Mouse (Mus musculus) adrenal gland, postnatal 25 days (tissue): ENCODE data around the gene Cpxm1. TPM values are rescaled to one million over a fixed set of nuclear protein-coding genes. Genes with fewer than 3 reads are reported as not detected.
"Not testable (repeated sequence)": the region's sequence is repeated elsewhere in the genome, so short reads cannot be mapped to it uniquely, and the experiment has no call there.

Experiments
- DNase-seq: peaks from one replicate; pipeline ENCODE4 v3.0.0; 2021; ENCODE audit warnings: mixed read lengths
- total RNA-seq: library from RNA; stranded (reverse); gene quantifications from 2 replicates; pipeline ENCODE4 v1.2.3, GENCODE M21; 2021

Gene Cpxm1
- total RNA-seq, 1 experiment from 2014 or later = 4.2 TPM

DNA sequence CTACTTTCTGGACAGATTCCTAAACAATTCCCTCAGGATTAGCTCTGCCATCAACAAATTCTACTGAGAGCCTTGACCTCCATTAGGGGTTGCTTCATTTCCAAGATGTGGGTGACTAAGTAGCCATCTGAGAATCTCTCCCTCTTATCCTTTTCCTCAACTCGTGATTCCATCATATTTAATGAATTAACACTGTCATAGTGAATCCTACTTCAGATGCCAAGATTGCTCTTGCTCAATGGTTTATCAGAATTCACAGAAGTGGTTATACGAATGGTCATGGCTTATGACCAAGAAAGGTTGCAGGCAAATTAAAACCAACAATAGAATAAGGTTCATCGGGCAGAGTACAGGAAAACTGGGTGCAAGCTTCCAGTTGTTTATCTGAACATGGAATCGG, 4.5 kb upstream of the Cpxm1 start:
- DNase-seq = no peak

DNA sequence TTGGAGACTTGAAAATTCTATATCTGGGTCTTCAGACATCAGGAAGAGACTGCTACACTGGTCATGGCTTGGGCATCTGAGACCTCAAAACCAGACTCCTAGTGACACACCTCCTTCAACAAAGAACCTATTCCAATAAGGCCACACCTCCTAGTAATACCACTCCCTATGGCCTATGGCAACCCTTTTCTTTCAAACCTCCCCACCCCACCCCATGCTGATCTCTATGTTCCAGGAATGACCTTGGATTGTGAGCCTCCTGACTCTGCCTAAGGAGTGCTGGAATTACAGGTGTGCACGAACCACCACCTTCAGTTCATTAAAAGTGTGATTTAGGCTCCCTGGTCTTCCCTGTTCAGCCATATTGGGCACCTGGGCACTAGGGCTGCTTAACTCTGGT, 2.7 kb upstream of the Cpxm1 start:
- no peak for DNase-seq

GRCm38 (mm10) chr2:130398091-130398490, 717 bp upstream of the Cpxm1 start:
- no peak for DNase-seq

DNA sequence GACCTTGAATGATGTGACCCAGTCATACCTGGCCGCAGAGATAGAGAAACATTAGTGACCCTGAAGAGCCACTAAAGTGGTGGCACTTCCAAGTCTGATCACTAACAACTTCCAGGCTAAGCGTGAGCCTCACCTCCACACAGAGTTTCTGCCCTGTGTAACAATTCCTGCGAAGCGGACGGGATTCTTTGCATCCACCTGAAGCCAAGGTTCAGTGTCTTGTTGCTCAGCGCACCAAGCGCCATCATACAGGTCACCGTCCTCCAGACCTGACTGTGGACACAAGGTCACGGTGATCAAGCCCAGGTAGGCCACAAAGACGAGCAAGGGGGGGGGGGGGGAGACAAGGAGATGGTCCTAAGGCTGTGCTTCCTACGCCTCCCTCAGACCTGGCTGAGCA, 1.7 kb downstream of the Cpxm1 start:
- DNase-seq = no peak

- DNase-seq = no peak
These were observed 4.5 kb downstream of the Cpxm1 start for GRCm38 (mm10) chr2:130392836-130393235.

- no peak for DNase-seq
These were observed 6.3 kb downstream of the Cpxm1 start for GRCm38 (mm10) chr2:130390993-130391625.

DNA sequence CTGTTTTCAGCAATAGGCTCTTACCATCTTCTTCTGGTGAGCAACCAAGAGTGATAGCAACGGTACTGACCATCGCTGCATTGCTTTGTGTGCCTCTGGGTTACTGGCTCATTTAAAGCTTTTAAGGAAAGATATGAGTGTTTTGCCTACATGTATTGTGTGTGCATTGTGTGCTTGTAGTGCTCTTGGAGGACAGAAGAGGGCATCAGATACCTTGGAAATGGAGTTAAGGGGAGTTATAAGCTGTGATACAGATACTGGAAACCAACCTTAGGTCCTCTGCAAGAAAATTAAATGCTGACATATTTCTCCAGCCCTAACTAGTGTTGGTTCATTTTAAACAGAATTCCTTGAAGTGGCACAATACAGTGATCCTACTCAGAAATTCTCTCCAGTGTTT, 8.6 kb downstream of the Cpxm1 start:
- DNase-seq = no peak

DNA sequence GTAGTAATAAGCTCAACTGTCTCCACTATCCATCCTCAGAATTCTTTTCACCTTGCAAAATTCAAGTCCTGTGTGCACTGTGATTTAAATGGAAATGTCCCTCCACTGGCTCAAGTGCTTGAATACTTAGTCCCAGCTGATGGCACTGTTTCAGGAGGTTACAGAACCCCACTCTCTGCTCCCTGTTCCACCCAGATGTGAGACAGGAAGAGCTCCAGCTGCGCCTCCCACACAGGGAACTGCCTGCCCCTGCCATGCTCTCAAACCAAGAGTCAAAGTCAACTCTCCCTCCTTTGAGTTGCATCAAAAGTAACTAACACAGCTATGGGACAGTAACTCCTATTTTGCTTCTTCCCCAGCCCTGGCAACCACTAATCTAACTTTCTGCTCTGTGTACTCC, 11.2 kb downstream of the Cpxm1 start:
- DNase-seq = no peak

GRCm38 (mm10) chr2:130383895-130384294, 13.5 kb downstream of the Cpxm1 start:
- DNase-seq = no peak

- DNase-seq = no peak
These were observed 14.2 kb downstream of the Cpxm1 start for GRCm38 (mm10) chr2:130383205-130383604.

- no peak for DNase-seq
These were observed 22.4 kb downstream of the Cpxm1 start for GRCm38 (mm10) chr2:130374951-130375350.

- not testable (repeated sequence) for DNase-seq
These were observed 24.3 kb downstream of the Cpxm1 start for GRCm38 (mm10) chr2:130373026-130373425.

- no peak for DNase-seq
These were observed 30.0 kb downstream of the Cpxm1 start for GRCm38 (mm10) chr2:130367386-130367785.

DNA sequence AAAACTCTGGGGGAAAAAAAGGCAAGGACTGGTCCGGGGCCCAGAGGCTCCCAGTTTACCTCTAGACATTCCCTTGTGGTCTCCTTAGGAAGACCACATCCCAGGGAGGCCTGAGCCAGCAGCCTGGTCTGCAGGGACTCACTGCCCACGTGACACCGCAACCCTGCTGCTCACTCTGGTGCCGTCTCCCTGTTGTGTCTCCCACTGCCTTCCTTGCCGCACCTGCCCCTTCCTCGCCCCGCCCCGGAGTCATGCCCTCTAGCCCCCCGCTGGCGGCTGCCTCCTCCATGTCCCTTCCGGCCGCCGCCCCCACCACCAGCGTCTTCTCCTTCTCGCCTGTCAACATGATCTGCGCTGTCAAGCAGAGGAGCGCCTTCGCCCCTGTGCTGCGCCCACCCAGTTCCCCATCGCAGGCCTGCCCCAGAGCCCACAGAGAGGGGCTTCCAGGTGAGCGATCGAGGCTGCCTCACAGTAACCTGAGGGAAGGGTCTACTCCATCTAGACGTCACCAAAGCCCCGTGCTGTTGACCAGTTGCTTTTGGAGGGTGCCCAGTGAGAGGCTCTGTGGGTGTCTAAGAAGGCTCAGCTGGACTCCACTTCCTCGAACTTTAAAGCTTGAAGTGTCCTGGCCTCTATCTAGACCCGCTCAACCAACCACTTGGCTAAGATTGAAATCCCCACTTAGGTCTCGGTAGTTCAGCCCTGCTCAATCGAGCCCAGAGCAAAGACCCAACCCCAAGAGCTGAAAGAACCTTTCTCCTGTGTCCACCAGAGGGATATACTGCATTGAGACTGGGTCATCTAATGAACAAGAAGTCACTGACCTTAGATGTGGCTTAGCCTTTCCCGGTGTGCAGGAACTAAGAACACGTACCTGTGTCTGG, 31.9 kb downstream of the Cpxm1 start:
- DNase-seq = no peak

GRCm38 (mm10) chr2:130362511-130363026, 34.8 kb downstream of the Cpxm1 start:
- peak; percentile 72 for DNase-seq

DNA sequence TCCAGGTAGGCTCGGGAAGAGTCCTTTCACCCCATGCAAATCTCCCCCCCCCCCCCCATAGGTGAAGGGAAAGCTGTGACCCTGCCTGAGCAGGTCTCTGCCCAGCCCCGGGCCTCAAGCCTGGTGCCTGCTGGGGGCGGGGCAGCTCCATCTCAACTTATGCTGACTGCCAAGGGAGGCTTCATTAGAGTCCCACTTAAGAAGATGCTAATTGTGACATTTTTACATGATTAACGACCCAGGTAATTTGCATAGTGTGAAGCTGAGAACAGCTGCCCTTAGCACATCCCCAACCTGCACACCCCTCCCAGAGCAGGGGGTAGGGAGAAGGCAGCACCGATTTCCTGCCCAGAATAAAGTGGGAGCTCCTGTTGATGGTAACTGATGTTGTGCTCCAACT, 38.5 kb downstream of the Cpxm1 start:
- no peak for DNase-seq

GRCm38 (mm10) chr2:130357551-130357950, 39.8 kb downstream of the Cpxm1 start:
- DNase-seq = no peak

DNA sequence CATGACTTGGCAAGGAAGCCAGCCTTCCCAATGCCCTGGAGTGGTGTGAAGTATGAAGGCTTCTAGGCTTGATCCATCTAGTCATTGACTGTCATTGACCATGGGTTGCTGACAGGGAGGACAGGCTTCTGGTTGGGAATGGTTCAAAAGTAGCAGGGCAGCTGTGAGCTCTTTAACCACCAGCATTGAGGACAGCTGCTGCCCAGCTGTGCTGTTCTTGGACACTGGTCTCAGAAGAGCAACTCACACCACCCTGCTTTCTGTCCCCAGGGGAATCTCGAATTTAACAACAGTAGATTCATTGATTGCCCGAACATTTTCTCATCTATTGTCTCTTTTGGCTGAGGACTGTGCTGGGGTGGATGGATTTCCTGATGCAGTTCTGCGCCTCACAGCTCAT, 43.5 kb downstream of the Cpxm1 start:
- no peak for DNase-seq

- DNase-seq = no peak
These were observed 44.0 kb downstream of the Cpxm1 start for GRCm38 (mm10) chr2:130353411-130353810.

GRCm38 (mm10) chr2:130351758-130352339, 45.5 kb downstream of the Cpxm1 start:
- DNase-seq = no peak

DNA sequence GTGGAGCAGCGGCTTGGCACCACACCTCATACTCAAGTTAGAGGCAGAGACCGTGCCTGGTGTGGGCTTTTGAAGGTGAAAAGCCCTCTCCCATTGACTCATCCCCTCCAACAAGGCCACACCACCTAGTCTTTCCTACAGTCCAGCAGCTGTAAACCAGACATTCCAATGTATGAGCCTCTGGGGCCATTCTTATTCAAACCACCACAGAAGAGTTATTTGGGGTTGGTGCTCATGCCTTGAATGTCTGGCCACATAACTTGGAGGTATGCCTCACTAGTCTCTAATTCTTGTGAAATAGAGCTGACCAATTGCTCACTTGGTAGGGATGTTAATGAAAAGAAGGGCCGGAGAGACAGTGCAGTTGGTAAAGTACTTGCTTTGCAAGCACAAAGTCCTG, 47.0 kb downstream of the Cpxm1 start:
- DNase-seq = no peak

DNA sequence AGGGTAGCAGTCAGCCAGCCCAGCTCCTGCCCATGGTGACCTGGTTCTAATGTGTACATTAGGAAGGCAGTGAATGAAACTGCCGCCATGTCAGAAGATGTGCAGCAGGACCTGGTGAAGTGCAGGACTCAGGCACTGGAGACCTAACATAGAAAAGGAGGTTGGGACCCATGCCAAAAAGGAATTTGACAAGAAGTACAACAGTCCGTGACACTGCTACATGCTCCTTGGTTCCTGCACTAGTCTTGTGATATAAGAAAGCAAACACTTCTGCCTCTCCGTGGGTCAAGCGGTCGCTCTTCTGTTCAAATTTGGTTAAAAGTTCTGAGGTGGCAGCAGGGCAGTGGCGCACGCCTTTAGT, 56.2 kb downstream of the Cpxm1 start:
- no peak for DNase-seq
